12 mouse cellular contexts compared by ENCODE assay signal in the genomic region with DNA sequence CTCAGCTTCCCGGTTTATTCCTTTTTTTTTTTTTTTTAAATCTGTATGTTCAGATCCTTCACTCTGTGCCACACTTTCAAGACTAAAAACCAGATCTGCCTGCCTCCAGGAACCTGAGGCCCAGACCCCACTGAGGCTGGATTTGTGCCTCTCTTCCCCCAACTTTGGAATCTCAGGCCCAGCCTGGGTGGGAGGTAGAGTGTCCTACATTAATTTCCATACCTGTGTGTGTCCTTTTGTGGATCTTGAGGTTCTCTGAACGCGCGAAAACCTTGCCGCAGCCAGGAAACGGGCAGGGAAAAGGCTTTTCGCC. TPM values are rescaled to one million over a fixed set of nuclear protein-coding genes. Genes with fewer than 3 reads are reported as not detected.
DNase-seq lines count a peak whose midpoint lies in the region; ATAC-seq and TF ChIP-seq lines count a peak whose summit lies in the region.
"Had no signal": no experiment of that assay in that cellular context is flagged by ENCODE, and none has a peak within 500 bp of the region (broad histone marks: within the 10 kb centered on the region; RNA-seq: fewer than 3 reads in every experiment).

No protein-coding gene starts in this region.

- H3K4me3 ChIP-seq in gastrocnemius, adult 2 months, result peak overlapping the region; percentile 66
- H3K4me3 ChIP-seq in embryonic facial prominence, embryonic 13.5 days, result peak overlapping the region; percentile 34; the same call in 1 of the 2 replicates
- peak overlapping the region; percentile 51 for H3K4me3 ChIP-seq in hindbrain, embryonic 14.5 days (replicated peaks; ENCODE audit: low read length)
- H3K4me3 ChIP-seq in midbrain, postnatal 0 days (ENCODE audit: low read depth, low read length), result peak overlapping the region; percentile 49

- peaks cover 22% of the 10 kb centered on the region for H3K4me1 ChIP-seq in embryonic facial prominence, embryonic 13.5 days
- no peaks in the 10 kb centered on the region for H3K4me1 ChIP-seq in hindbrain, embryonic 14.5 days (replicated peaks; ENCODE audit: control insufficient read depth, insufficient read depth, low read length)
- H3K4me1 ChIP-seq in midbrain, postnatal 0 days (ENCODE audit: insufficient read depth, low read length), result no peaks in the 10 kb centered on the region

- no peaks in the 10 kb centered on the region for H3K9me3 ChIP-seq in embryonic facial prominence, embryonic 13.5 days
- no peaks in the 10 kb centered on the region for H3K9me3 ChIP-seq in hindbrain, embryonic 14.5 days (ENCODE audit: control insufficient read depth, low read length)
- H3K9me3 ChIP-seq in midbrain, postnatal 0 days (ENCODE audit: low read length), result no peaks in the 10 kb centered on the region

- no peak for DNase-seq in gastrocnemius, adult 2 months
- no peak for DNase-seq in gastrocnemius, postnatal 36 days
- DNase-seq in hindbrain, embryonic 14.5 days (ENCODE audit: low spot score), result no peak
- DNase-seq in midbrain, postnatal 0 days (ENCODE audit: low spot score), result no peak
- DNase-seq in kidney, adult 18-20 months, result no peak
- DNase-seq in natural killer cell, adult 2 months (ENCODE audit: low spot score in 2 of 2), result no peak
- DNase-seq in kidney, postnatal 4 days, result no peak
- DNase-seq: gastrocnemius, postnatal 14 days had no signal

- TF ChIP-seq CTCF in gastrocnemius, adult 2 months (IDR thresholded peaks at IDR 0.05), result no peak
- no peak for TF ChIP-seq CTCF in midbrain, postnatal 0 days (IDR thresholded peaks at IDR 0.05)

- peak overlapping the region; percentile 63; the same call in 1 of the 2 replicates for H3K27ac ChIP-seq in gastrocnemius, adult 2 months
- no peak overlapping the region for H3K27ac ChIP-seq in embryonic facial prominence, embryonic 13.5 days
- H3K27ac ChIP-seq in hindbrain, embryonic 14.5 days, result peak overlapping the region; percentile 96
- peak overlapping the region; percentile 81; the same call in 1 of the 2 replicates for H3K27ac ChIP-seq in midbrain, postnatal 0 days (ENCODE audit: low read depth, low read length)

- no peak overlapping the region for H3K9ac ChIP-seq in embryonic facial prominence, embryonic 13.5 days
- H3K9ac ChIP-seq in hindbrain, embryonic 14.5 days, result peak overlapping the region; percentile 97
- peak overlapping the region; percentile 64 for H3K9ac ChIP-seq in midbrain, postnatal 0 days (replicated peaks; ENCODE audit: low read length, poor library complexity, severe bottlenecking)

- H3K27me3 ChIP-seq in embryonic facial prominence, embryonic 13.5 days, result peaks cover 96% of the 10 kb centered on the region
- H3K27me3 ChIP-seq in hindbrain, embryonic 14.5 days (ENCODE audit: control insufficient read depth, insufficient read depth, low read length), result peaks cover 48% of the 10 kb centered on the region
- H3K27me3 ChIP-seq in midbrain, postnatal 0 days (ENCODE audit: insufficient read depth, low read length), result peaks cover 23% of the 10 kb centered on the region

- peak overlapping the region; percentile 19; the same call in 1 of the 2 replicates for H3K4me2 ChIP-seq in embryonic facial prominence, embryonic 13.5 days
- H3K4me2 ChIP-seq in hindbrain, embryonic 14.5 days (replicated peaks), result peak overlapping the region; percentile 52
- peak overlapping the region; percentile 44; the same call in 1 of the 2 replicates for H3K4me2 ChIP-seq in midbrain, postnatal 0 days (ENCODE audit: low read depth, low read length, poor library complexity, severe bottlenecking)

- no peak for ATAC-seq in embryonic facial prominence, embryonic 13.5 days (ENCODE audit: insufficient number of reproducible peaks, insufficient read depth, low FRiP score, low TSS enrichment, low read depth)
- ATAC-seq in hindbrain, embryonic 14.5 days (ENCODE audit: low FRiP score), result no peak
- no peak for ATAC-seq in midbrain, postnatal 0 days (ENCODE audit: low FRiP score)
- ATAC-seq: Patski had no signal

- no peaks in the 10 kb centered on the region for H3K36me3 ChIP-seq in embryonic facial prominence, embryonic 13.5 days
- peaks cover 8% of the 10 kb centered on the region; the same call in 1 of the 2 replicates for H3K36me3 ChIP-seq in hindbrain, embryonic 14.5 days (replicated peaks; ENCODE audit: control insufficient read depth, insufficient read depth)
- no peaks in the 10 kb centered on the region for H3K36me3 ChIP-seq in midbrain, postnatal 0 days (ENCODE audit: insufficient read depth, low read length)

- intact Hi-C loops in gastrocnemius, adult 2 months (cut with DNase I), result loop anchor here (2.0 kb wide), 1 partner anchor 15 kb away; no protein-coding TSS in a partner anchor
- intact Hi-C loops in gastrocnemius, postnatal 36 days (cut with DNase I), result no loop called here

- WGBS in embryonic facial prominence, embryonic 13.5 days, result 0% methylated on average over 7 of the region's 7 CpGs
- 1% methylated on average over 7 of the region's 7 CpGs for WGBS in hindbrain, embryonic 14.5 days
- 3% methylated on average over 7 of the region's 7 CpGs for WGBS in midbrain, postnatal 0 days

RNA-seq across cellular contexts. Expression of a gene that starts 1.6 kb away (rescaled TPM):
- not detected for total RNA-seq in gastrocnemius, adult 2 months (2021)
- total RNA-seq in gastrocnemius, postnatal 36 days (2021), result under 1 TPM in 1 of 2 experiments, not detected in 1; 0.43 TPM
- polyA plus RNA-seq in embryonic facial prominence, embryonic 13.5 days (2015; fragmentation: Nextera tagmentation; extraction: Ambion mirVana), result 0.77 and 0.89 TPM in 2 replicates
- polyA plus RNA-seq in hindbrain, embryonic 14.5 days (2014; fragmentation: Nextera tagmentation; extraction: Ambion mirVana), result 47.8 and 54.9 TPM in 2 replicates
- 54.7 and 73.4 TPM in 2 replicates for total RNA-seq in midbrain, postnatal 0 days (2014; rRNA removed)
- 22.2 and 33.5 TPM in 2 replicates for polyA plus RNA-seq in midbrain, postnatal 0 days (2015; fragmentation: Nextera tagmentation; extraction: Ambion mirVana)
- total RNA-seq: hematopoietic stem cell, adult 5-6 weeks had no signal
- polyA plus RNA-seq: lung, embryonic 16.5 days; Patski had no signal

RNA-seq across cellular contexts. Expression of a gene that starts 1.8 kb away (rescaled TPM):
- 1 to 10 TPM in 1 of 2 experiments, under 1 TPM in 1; 0.81 to 1.4 TPM for total RNA-seq in gastrocnemius, adult 2 months (2021)
- total RNA-seq in gastrocnemius, postnatal 36 days (2021), result 1 to 10 TPM; 1.3 to 2.8 TPM
- 0.47 and 0.49 TPM in 2 replicates for polyA plus RNA-seq in embryonic facial prominence, embryonic 13.5 days (2015; fragmentation: Nextera tagmentation; extraction: Ambion mirVana)
- 21.4 and 25.1 TPM in 2 replicates for polyA plus RNA-seq in hindbrain, embryonic 14.5 days (2014; fragmentation: Nextera tagmentation; extraction: Ambion mirVana)
- total RNA-seq in midbrain, postnatal 0 days (2014; rRNA removed), result 91.8 and 146 TPM in 2 replicates
- polyA plus RNA-seq in midbrain, postnatal 0 days (2015; fragmentation: Nextera tagmentation; extraction: Ambion mirVana), result 4.1 and 8.2 TPM in 2 replicates
- total RNA-seq: hematopoietic stem cell, adult 5-6 weeks had no signal
- polyA plus RNA-seq: lung, embryonic 16.5 days; Patski had no signal

Comparison
In these comparisons a context has a peak if more than half of its experiments do, and no peak if none do; other contexts are left out.
1. RNA of a gene that starts 1.6 kb away (total RNA-seq): 54.7 to 73.4 TPM in midbrain, postnatal 0 days; 0.43 TPM in gastrocnemius, postnatal 36 days and not detected in gastrocnemius, adult 2 months; every median in the first group is over 10 times any median in the second.
2. RNA of a gene that starts 1.8 kb away (total RNA-seq): 91.8 to 146 TPM in midbrain, postnatal 0 days; 1.3 to 2.8 TPM in gastrocnemius, postnatal 36 days and 0.81 to 1.4 TPM in gastrocnemius, adult 2 months; every median in the first group is over 10 times any median in the second.
3. Peak in every context shown above with its lines, with median percentiles within 50 percentile points of each other: H3K4me3 ChIP-seq and H3K4me2 ChIP-seq.